Mouse (Mus musculus) liver, adult 2 months (tissue): ENCODE measurements around the gene Wdr11. TPM values are rescaled to one million over a fixed set of nuclear protein-coding genes. Genes with fewer than 3 reads are reported as not detected.
A peak's percentile ranks its signal among the peaks of the same experiment; 100 is the strongest.

Experiments
- DNase-seq: peaks from one replicate; pipeline ENCODE4 v3.0.0-alpha.2; 2011; ENCODE audit warnings: low read depth, low spot score; ENCODE audit errors: extremely low read depth
- H3K27ac ChIP-seq: fragments of 200-500 bp; replicated peaks from 2 replicates; pipeline ENCODE4 v1.5.1; 2012; ENCODE audit warnings: low read depth, mild to moderate bottlenecking, control low read depth, inconsistent platforms, low read length; ENCODE audit not compliant: insufficient read depth
- H3K27me3 ChIP-seq: fragments of 200-500 bp; 2 replicates; pipeline ENCODE4 v1.6.1; 2012; ENCODE audit warnings: mild to moderate bottlenecking, moderate library complexity, low read length, inconsistent platforms; ENCODE audit not compliant: control insufficient read depth, insufficient read depth
- H3K36me3 ChIP-seq: fragments of 200-500 bp; 2 replicates; pipeline ENCODE4 v1.6.1; 2012; ENCODE audit warnings: low read length, inconsistent platforms; ENCODE audit not compliant: control insufficient read depth, insufficient read depth
- H3K4me1 ChIP-seq: fragments of 200-500 bp; 2 replicates; pipeline ENCODE4 v1.6.1; 2011; ENCODE audit warnings: low read length; ENCODE audit not compliant: control insufficient read depth, insufficient read depth
- H3K4me3 ChIP-seq: fragments of 200-500 bp; 2 replicates; pipeline ENCODE4 v1.5.1; 2011; ENCODE audit warnings: low read depth, mild to moderate bottlenecking, control low read depth, low read length, moderate library complexity; ENCODE audit not compliant: insufficient read depth
- H3K79me2 ChIP-seq: fragments of 200-500 bp; 2 replicates; pipeline ENCODE4 v1.6.1; 2012; ENCODE audit warnings: inconsistent platforms, mild to moderate bottlenecking, low read length, moderate library complexity; ENCODE audit not compliant: control insufficient read depth, insufficient read depth
- H3K9ac ChIP-seq: fragments of 200-500 bp; 2 replicates; pipeline ENCODE4 v1.6.1; 2012; ENCODE audit warnings: low read depth, mild to moderate bottlenecking, control low read depth, inconsistent platforms, low read length
- CTCF ChIP-seq: fragments of 200-500 bp; IDR thresholded peaks from 2 replicates; pipeline ENCODE4 v1.5.1; 2011; ENCODE audit warnings: low read depth, low read length, control low read depth
- POLR2A ChIP-seq: fragments of 200-500 bp; IDR thresholded peaks from 2 replicates; pipeline ENCODE4 v1.6.1; 2011; ENCODE audit warnings: low read length, control low read depth; ENCODE audit not compliant: insufficient read depth; ENCODE audit errors: extremely low read depth
- WGBS: fragments of 180-500 bp; shearing (Covaris S2); methylation state at CpG from one replicate; pipeline ENCODE4 v1.1.7; 2018; 5-methylcytosine and 5-hydroxymethylcytosine counted together
- polyA plus RNA-seq: library from polyadenylated mRNA; depleted of rRNA; stranded (reverse); fragments of >200 nt; gene quantifications from 2 replicates; pipeline ENCODE4 v1.2.3, GENCODE M21; 2012
- total RNA-seq: library from RNA; depleted of rRNA; stranded (reverse); fragments of >200 nt; gene quantifications from 2 replicates; pipeline ENCODE4 v1.2.3, GENCODE M21; 2014

Gene Wdr11
- total and polyA plus RNA-seq, 2 experiments, result 11.6 to 27.3 TPM

GRCm38 (mm10) chr7:129592132-129592745, 576 bp downstream of the Wdr11 start:
- H3K36me3 ChIP-seq, result peaks cover 5% of the 10 kb centered on the region; the same call in 1 of the 2 replicates
- H3K9ac ChIP-seq, result peak overlapping the region; percentile 91
- peak overlapping the region; percentile 80 for H3K27ac ChIP-seq
- no peaks in the 10 kb centered on the region for H3K27me3 ChIP-seq
- peak overlapping the region; percentile 85 for H3K4me3 ChIP-seq
- TF ChIP-seq CTCF, result no peak
- no peak for TF ChIP-seq POLR2A
- 0% methylated on average over 13 of the region's 13 CpGs for WGBS
- peaks cover 2% of the 10 kb centered on the region; the same call in 1 of the 2 replicates for H3K79me2 ChIP-seq
- DNase-seq, result no peak
- H3K4me1 ChIP-seq, result peaks cover 2% of the 10 kb centered on the region; the same call in 1 of the 2 replicates

DNA sequence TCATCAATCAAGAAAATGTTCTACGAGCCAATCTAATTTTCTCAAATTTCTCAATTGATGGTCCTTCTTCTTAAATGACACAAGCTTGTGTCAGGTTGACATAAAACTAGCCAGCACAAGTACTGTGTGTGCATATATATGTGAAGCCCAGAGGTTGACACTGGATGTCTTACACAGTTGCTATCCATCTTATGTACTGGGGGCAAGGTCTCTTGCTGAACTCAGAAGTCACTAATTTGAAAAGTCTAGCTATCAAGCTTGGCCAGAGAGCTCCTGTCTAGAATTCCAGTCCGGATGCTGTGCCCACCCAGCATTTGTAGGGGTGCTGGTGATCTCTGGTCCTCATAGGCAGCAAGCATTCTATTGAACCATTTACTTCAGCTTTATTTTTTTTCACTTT, 5.5 kb downstream of the Wdr11 start:
- TF ChIP-seq POLR2A (no peak), CTCF (no peak)
- Histone ChIP-seq H3K4me1 (peaks cover 2% of the 10 kb centered on the region; the same call in 1 of the 2 replicates), H3K27ac (no peak overlapping the region), H3K27me3 (no peaks in the 10 kb centered on the region), H3K4me3 (no peak overlapping the region), H3K9ac (no peak overlapping the region), H3K36me3 (peaks cover 19% of the 10 kb centered on the region), H3K79me2 (peaks cover 2% of the 10 kb centered on the region; the same call in 1 of the 2 replicates)
- WGBS, result 100% methylated on average over 2 of the region's 2 CpGs
- no peak for DNase-seq

DNA sequence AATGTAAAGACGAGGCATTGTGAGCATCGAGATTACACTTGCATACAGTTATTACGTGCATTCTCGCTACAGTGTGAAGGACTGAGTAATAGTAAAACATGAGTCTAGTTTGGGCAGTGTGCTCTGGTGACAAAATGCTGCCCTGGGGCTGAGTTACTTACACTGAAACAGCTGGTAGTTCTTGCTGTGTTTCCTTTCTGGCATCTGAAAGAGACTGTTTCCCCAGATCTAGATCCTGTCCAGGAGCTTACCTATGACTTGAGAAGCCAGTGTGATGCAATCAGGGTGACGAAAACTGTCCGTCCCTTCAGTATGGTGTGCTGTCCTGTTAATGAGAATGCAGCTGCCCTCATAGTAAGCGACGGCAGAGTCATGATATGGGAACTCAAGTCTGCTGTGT, 14.6 kb downstream of the Wdr11 start:
- no peaks in the 10 kb centered on the region for H3K27me3 ChIP-seq
- TF ChIP-seq CTCF (no peak), POLR2A (no peak)
- H3K36me3 ChIP-seq, result peaks cover 73% of the 10 kb centered on the region
- no peaks in the 10 kb centered on the region; the same call in 1 of the 2 replicates for H3K4me1 ChIP-seq
- 93% methylated on average over 8 of the region's 8 CpGs for WGBS
- H3K79me2 ChIP-seq, result no peaks in the 10 kb centered on the region; the same call in 1 of the 2 replicates
- no peak overlapping the region for H3K27ac ChIP-seq
- no peak overlapping the region for H3K4me3 ChIP-seq
- H3K9ac ChIP-seq, result no peak overlapping the region
- no peak for DNase-seq

DNA sequence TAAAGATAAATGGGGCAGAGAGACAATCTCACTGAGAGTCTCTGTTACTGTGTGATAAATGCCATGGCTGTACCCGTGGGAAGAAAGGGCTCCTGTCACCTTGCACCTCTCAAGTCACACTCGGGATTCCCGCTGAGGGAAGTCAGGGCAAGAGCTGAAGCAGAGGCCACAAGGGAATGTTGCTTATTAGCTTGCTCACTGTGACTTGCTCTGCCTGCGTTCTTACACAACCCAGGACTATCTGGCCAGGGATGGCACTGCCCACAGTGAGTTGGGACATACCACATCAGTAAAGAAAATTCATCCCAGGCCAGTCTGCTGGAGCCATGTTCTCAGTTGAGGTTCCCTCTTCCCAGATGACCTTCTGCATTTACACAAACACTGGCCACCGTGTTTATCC, 29.5 kb downstream of the Wdr11 start:
- Histone ChIP-seq H3K9ac (no peak overlapping the region), H3K36me3 (peaks cover 62% of the 10 kb centered on the region), H3K27me3 (no peaks in the 10 kb centered on the region), H3K4me3 (no peak overlapping the region), H3K27ac (no peak overlapping the region), H3K4me1 (no peaks in the 10 kb centered on the region), H3K79me2 (no peaks in the 10 kb centered on the region)
- no peak for DNase-seq
- TF ChIP-seq POLR2A (no peak), CTCF (no peak)
- WGBS, result 86% methylated on average over 5 of the region's 5 CpGs

GRCm38 (mm10) chr7:129630351-129630750, 38.7 kb downstream of the Wdr11 start:
- Histone ChIP-seq H3K27me3 (no peaks in the 10 kb centered on the region), H3K36me3 (peaks cover 71% of the 10 kb centered on the region), H3K4me3 (no peak overlapping the region), H3K4me1 (no peaks in the 10 kb centered on the region), H3K9ac (no peak overlapping the region), H3K79me2 (no peaks in the 10 kb centered on the region), H3K27ac (no peak overlapping the region)
- TF ChIP-seq POLR2A (no peak), CTCF (no peak)
- 96% methylated on average over 7 of the region's 7 CpGs for WGBS
- DNase-seq, result no peak

- Histone ChIP-seq H3K36me3 (peaks cover 67% of the 10 kb centered on the region), H3K27ac (no peak overlapping the region), H3K4me3 (no peak overlapping the region), H3K79me2 (no peaks in the 10 kb centered on the region), H3K9ac (no peak overlapping the region), H3K4me1 (no peaks in the 10 kb centered on the region), H3K27me3 (no peaks in the 10 kb centered on the region)
- WGBS, result 91% methylated on average over 6 of the region's 6 CpGs
- no peak for DNase-seq
- no peak for TF ChIP-seq CTCF
- TF ChIP-seq POLR2A, result no peak
Observed at GRCm38 (mm10) chr7:129631453-129631852, 39.8 kb downstream of the Wdr11 start.
